Mouse (Mus musculus) forebrain, postnatal 0 days (tissue): ENCODE results near the gene Cdt1. TPM values are rescaled to one million over a fixed set of nuclear protein-coding genes. Genes with fewer than 3 reads are reported as not detected.

Experiments
- ATAC-seq: fragments of 200-750 bp; cut with Nextera tagmentation; 2 replicates; pipeline ENCODE4 v1.8.0; 2017; ENCODE audit warnings: mild to moderate bottlenecking, moderate library complexity
- DNase-seq: peaks from one replicate; pipeline ENCODE4 v3.0.0-alpha.2; 2015
- H3K27ac ChIP-seq: fragments of 300-500 bp; sonication (generic); 2 replicates; pipeline ENCODE4 v1.5.1; 2014; ENCODE audit warnings: low read depth, mild to moderate bottlenecking, antibody characterized with exemption, low read length, moderate library complexity, mixed read lengths
- H3K27me3 ChIP-seq: fragments of 300-500 bp; sonication (generic); 2 replicates; pipeline ENCODE4 v1.6.1; 2014; ENCODE audit warnings: mild to moderate bottlenecking, low read length, mixed read lengths; ENCODE audit not compliant: insufficient read depth
- H3K36me3 ChIP-seq: fragments of 300-500 bp; sonication (generic); 2 replicates; pipeline ENCODE4 v1.6.1; 2014; ENCODE audit warnings: mild to moderate bottlenecking, moderate library complexity; ENCODE audit not compliant: insufficient read depth
- H3K4me1 ChIP-seq: fragments of 300-500 bp; sonication (generic); 2 replicates; pipeline ENCODE4 v1.6.1; 2014; ENCODE audit warnings: antibody characterized with exemption; ENCODE audit not compliant: insufficient read depth
- H3K4me2 ChIP-seq: fragments of 300-500 bp; sonication (generic); 2 replicates; pipeline ENCODE4 v1.6.1; 2014; ENCODE audit warnings: low read depth, mild to moderate bottlenecking, moderate library complexity
- H3K4me3 ChIP-seq: fragments of 300-500 bp; sonication (generic); 2 replicates; pipeline ENCODE4 v1.5.1; 2014; ENCODE audit warnings: low read depth, low read length, mixed read lengths
- H3K9ac ChIP-seq: fragments of 300-500 bp; sonication (generic); 2 replicates; pipeline ENCODE4 v1.6.1; 2014; ENCODE audit warnings: mild to moderate bottlenecking
- H3K9me3 ChIP-seq: fragments of 300-500 bp; sonication (generic); 2 replicates; pipeline ENCODE4 v1.6.1; 2016; ENCODE audit warnings: low read length
- CTCF ChIP-seq: sonication (generic); IDR thresholded peaks from 2 replicates; pipeline ENCODE4 v1.5.1; 2016; ENCODE audit warnings: antibody characterized with exemption, control low read depth, low read depth
- WGBS: fragments of 180-500 bp; shearing (Covaris S2); extraction: QIAGEN DNeasy Blood & Tissue Kit; methylation state at CpG from one replicate; pipeline ENCODE4 v1.1.7; 2014; 5-methylcytosine and 5-hydroxymethylcytosine counted together
- polyA plus RNA-seq: library from polyadenylated mRNA; unstranded; fragments of >200 nt; fragmentation: Nextera tagmentation; extraction: Ambion mirVana; gene quantifications from 2 replicates; pipeline ENCODE4 v1.2.1, GENCODE M21; 2015
- total RNA-seq: library from RNA; depleted of rRNA; stranded (reverse); fragments of >200 nt; gene quantifications from 2 replicates; pipeline ENCODE4 v1.2.3, GENCODE M21; 2014

Gene Cdt1
- total and polyA plus RNA-seq, 2 experiments from 2014 or later, result 6.1 to 14.9 TPM

- Histone ChIP-seq H3K27me3 (no peaks in the 10 kb centered on the region), H3K4me1 (0 out of 2 replicates have a peak, but pooled peaks cover 10% of the 10 kb centered on the region), H3K4me3 (no peak overlapping the region), H3K4me2 (no peak overlapping the region), H3K9me3 (no peaks in the 10 kb centered on the region), H3K36me3 (no peaks in the 10 kb centered on the region), H3K9ac (no peak overlapping the region), H3K27ac (no peak overlapping the region)
- no peak for ATAC-seq
- TF ChIP-seq CTCF, result no peak
- 68% methylated on average over 3 of the region's 3 CpGs for WGBS
- DNase-seq, result no peak
Measured at GRCm38 (mm10) chr8:122526084-122526483, 41.7 kb upstream of the Cdt1 start.

GRCm38 (mm10) chr8:122526526-122527170 is 41.2 kb upstream of the Cdt1 start:
- no peaks in the 10 kb centered on the region for H3K9me3 ChIP-seq
- no peak overlapping the region for H3K9ac ChIP-seq
- WGBS, result 75% methylated on average over 7 of the region's 7 CpGs
- no peak for TF ChIP-seq CTCF
- no peak overlapping the region for H3K4me3 ChIP-seq
- H3K4me2 ChIP-seq, result no peak overlapping the region
- ATAC-seq, result no peak
- no peaks in the 10 kb centered on the region for H3K36me3 ChIP-seq
- 0 out of 2 replicates have a peak, but pooled peaks cover 10% of the 10 kb centered on the region for H3K4me1 ChIP-seq
- DNase-seq, result no peak
- H3K27me3 ChIP-seq, result no peaks in the 10 kb centered on the region
- no peak overlapping the region for H3K27ac ChIP-seq

- Histone ChIP-seq H3K27ac (no peak overlapping the region), H3K9ac (no peak overlapping the region), H3K27me3 (no peaks in the 10 kb centered on the region), H3K4me1 (0 out of 2 replicates have a peak, but pooled peaks cover 10% of the 10 kb centered on the region), H3K36me3 (no peaks in the 10 kb centered on the region), H3K9me3 (no peaks in the 10 kb centered on the region), H3K4me3 (no peak overlapping the region), H3K4me2 (no peak overlapping the region)
- no peak for TF ChIP-seq CTCF
- DNase-seq, result no peak
- ATAC-seq, result no peak
- WGBS, result 89% methylated on average over 3 of the region's 3 CpGs
Measured at GRCm38 (mm10) chr8:122527937-122528336, 39.9 kb upstream of the Cdt1 start.

GRCm38 (mm10) chr8:122529159-122529558 is 38.7 kb upstream of the Cdt1 start:
- Histone ChIP-seq H3K27ac (no peak overlapping the region), H3K9ac (no peak overlapping the region), H3K4me2 (no peak overlapping the region), H3K36me3 (no peaks in the 10 kb centered on the region), H3K4me1 (0 out of 2 replicates have a peak, but pooled peaks cover under 1% of the 10 kb centered on the region), H3K4me3 (no peak overlapping the region), H3K27me3 (no peaks in the 10 kb centered on the region), H3K9me3 (no peaks in the 10 kb centered on the region)
- 91% methylated on average over 4 of the region's 4 CpGs for WGBS
- TF ChIP-seq CTCF, result no peak
- ATAC-seq (no peak), DNase-seq (no peak)

GRCm38 (mm10) chr8:122531312-122531711 is 36.5 kb upstream of the Cdt1 start:
- H3K27ac ChIP-seq, result no peak overlapping the region
- 89% methylated on average over 8 of the region's 8 CpGs for WGBS
- no peaks in the 10 kb centered on the region for H3K4me1 ChIP-seq
- no peak for DNase-seq
- H3K4me2 ChIP-seq, result no peak overlapping the region
- H3K4me3 ChIP-seq, result no peak overlapping the region
- H3K9me3 ChIP-seq, result no peaks in the 10 kb centered on the region
- no peak overlapping the region for H3K9ac ChIP-seq
- no peak for ATAC-seq
- no peak for TF ChIP-seq CTCF
- no peaks in the 10 kb centered on the region for H3K27me3 ChIP-seq
- H3K36me3 ChIP-seq, result no peaks in the 10 kb centered on the region

- Histone ChIP-seq H3K4me1 (no peaks in the 10 kb centered on the region), H3K9me3 (no peaks in the 10 kb centered on the region), H3K36me3 (no peaks in the 10 kb centered on the region), H3K4me3 (no peak overlapping the region), H3K27me3 (no peaks in the 10 kb centered on the region), H3K4me2 (no peak overlapping the region), H3K27ac (no peak overlapping the region), H3K9ac (no peak overlapping the region)
- ATAC-seq (no peak), DNase-seq (no peak)
- no peak for TF ChIP-seq CTCF
- WGBS, result 72% methylated on average over 6 of the region's 6 CpGs
Measured at GRCm38 (mm10) chr8:122537033-122537432, 30.8 kb upstream of the Cdt1 start.

- Histone ChIP-seq H3K4me3 (no peak overlapping the region), H3K36me3 (no peaks in the 10 kb centered on the region), H3K4me2 (no peak overlapping the region), H3K27ac (no peak overlapping the region), H3K9ac (no peak overlapping the region), H3K9me3 (no peaks in the 10 kb centered on the region), H3K4me1 (no peaks in the 10 kb centered on the region), H3K27me3 (no peaks in the 10 kb centered on the region)
- 92% methylated on average over 2 of the region's 2 CpGs for WGBS
- ATAC-seq, result no peak
- DNase-seq, result no peak
- no peak for TF ChIP-seq CTCF
Measured at GRCm38 (mm10) chr8:122537812-122538211, 30.0 kb upstream of the Cdt1 start.
